Mouse (Mus musculus): ENCODE results near the gene Phf21b.

DNA sequence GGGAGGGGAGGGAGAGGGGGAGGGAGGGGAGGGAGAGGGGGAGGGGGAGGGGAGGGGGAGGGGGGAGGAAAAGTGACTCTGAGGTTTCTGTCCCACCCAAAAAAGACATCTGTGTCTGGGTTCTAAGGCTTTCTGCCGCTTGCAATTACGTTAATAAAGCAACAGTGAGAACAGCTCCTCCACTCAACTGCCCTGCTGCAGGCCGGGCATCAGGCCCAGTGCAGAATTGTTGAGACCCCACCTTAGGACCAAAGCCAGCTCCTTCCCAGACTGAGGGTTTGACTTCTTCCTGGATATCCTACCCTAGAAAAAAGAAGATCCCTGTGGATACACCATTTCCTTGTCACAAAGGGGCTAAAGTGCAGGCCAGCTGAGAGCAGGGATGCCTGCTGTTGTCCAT lies 9.6 kb downstream of the Phf21b start:
- no peak for TF ChIP-seq CTCF (conservative IDR thresholded peaks at IDR 0.05; ENCODE audit: low read length)
- no peak for TF ChIP-seq POU5F1 (IDR thresholded peaks at IDR 0.05; ENCODE audit: borderline replicate concordance, low read length)
